Mouse (Mus musculus) spleen, postnatal 36 days (tissue): ENCODE data around the gene Fbxo11.
A peak's percentile ranks its signal among the peaks of the same experiment; 100 is the strongest.
"Not testable (repeated sequence)": the region's sequence is repeated elsewhere in the genome, so short reads cannot be mapped to it uniquely, and the experiment has no call there.

Source experiments
- DNase-seq, 2 experiments: peaks; one replicate each; pipeline ENCODE4 v3.0.0; 2022; ENCODE audit warnings: low spot score in 2 of 2, mixed read lengths in 1 of 2

The Fbxo11 gene

DNA sequence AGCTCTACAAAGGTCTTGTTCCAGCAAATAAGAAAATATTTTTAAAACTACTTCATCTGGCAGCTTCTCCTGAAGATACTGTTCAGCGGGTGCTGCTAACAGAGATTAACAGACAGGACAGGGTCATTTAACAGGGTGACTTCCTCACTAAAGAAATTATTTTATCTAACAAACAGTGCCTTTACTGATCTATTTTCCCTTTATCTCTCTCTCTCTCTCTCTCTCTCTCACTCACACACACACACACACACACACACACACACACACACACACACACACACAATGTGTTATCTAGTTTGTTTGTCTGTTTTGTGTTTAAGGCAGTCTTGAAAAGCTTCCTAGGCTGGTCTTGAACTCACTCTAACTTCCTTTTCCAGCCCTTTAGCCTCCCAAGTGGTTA lies 50.6 kb downstream of the Fbxo11 start:
- DNase-seq: no peak

DNA sequence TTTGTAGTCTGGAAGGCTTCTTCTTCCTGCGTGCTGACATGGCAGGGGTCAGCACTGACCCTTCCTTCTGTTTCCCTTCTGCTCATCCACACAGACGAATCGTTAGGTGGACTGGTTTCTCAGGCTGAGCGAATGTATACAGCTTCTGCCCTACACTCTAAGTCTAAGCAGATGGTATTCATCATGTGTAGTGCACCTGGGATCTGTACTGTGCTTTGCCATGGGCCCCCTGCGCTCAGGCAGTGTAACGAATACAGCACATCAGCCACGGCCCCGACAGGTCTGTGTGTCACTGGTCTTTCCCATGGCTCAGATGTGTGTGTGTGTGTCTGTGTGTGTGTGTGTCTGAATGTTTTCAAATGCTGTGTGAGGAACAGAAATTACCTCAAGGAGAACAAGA lies 58.1 kb downstream of the Fbxo11 start:
- no peak for DNase-seq

DNA sequence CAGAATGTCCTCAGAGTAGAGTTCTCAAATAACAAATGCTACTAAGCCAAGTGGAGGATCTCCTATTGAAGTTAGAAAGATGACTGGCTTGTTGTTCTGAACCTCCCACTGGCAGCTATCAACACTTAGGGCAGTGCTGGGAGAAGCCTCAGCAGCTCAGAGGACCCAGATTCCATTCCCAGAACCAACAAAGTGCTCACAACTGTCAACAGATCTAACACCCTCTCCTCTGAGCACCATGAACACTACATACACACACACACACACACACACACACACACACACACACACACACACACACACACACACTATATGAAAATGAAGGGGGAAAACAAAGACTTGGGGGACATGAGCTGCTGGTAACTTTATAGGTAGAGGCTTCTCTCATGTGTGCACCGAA lies 60.2 kb downstream of the Fbxo11 start:
- no peak for DNase-seq

DNA sequence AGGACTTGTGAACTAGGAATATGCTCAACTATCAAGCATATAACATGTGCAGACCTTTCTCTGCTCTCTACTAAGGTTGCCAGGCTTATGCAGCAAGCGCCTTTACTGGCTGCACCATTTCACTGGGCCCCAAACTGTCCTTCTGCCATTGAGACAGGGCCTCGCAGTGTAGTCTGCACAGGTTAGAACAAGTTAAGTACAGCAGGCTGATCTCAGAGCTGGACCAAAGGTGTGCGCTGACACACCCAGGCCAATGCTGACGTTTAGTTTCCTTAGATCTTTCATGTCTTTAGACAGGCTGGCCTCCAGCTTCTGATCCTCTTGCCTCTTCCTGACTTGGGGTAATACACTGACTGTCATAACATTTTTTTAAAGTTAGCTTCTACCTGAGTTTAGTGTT lies 67.3 kb downstream of the Fbxo11 start:
- no peak for DNase-seq

DNA sequence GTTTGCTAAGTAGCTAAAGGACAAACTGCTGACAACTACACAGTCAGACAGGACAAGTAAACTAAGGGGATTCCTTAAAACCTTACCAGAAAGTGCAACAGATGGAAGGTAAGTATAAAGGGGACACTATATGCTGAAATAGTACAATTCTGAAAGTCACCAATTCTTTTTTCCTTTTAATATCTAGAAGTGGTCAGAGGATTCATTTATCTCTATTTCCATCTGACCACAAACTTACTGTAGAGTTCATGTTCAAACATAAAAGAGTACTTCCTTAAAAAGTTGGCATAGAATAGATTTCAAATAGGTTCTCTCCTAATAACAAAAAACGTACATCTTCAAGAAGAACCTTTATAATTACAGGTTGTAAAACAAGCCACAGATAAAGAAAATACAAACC lies 71.8 kb downstream of the Fbxo11 start:
- DNase-seq: no peak

DNA sequence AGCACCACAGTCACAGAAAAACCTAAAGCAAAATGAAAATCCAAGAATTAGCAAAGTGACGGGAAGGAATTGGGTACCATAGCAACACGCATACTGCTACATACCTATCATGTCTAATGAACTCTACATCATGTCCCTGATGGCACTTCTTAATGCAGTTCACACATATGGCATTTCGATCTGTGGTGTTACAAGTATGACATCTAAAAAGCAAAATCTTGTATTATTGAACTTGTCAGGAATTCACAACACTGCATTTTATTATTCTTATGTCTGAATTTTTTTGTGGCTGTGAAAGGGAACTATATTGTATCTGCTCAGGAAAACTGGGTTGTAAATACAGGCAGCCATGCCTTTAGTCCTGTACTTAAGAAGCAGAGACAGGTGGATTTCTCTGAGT lies 72.9 kb downstream of the Fbxo11 start:
- no peak for DNase-seq

DNA sequence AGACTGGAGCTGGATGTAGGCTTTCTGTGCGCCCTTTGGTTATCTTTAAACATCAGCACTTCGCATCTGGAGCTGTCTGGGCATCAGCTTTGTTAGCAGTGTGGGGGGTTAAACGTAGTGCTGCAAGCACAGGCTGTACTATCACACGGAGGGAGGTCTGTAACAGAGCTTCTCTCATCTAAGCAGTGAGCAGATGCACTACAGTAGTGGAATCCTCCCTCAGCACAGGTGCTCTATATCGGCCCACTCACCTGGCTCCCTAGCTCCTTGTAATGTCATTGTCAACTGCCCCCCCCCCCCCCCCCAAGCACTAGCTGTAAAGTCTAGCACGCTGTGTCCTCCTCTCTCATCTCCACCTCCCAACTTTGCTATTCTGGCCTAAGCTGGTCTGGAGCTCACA lies 77.6 kb downstream of the Fbxo11 start:
- no peak for DNase-seq

DNA sequence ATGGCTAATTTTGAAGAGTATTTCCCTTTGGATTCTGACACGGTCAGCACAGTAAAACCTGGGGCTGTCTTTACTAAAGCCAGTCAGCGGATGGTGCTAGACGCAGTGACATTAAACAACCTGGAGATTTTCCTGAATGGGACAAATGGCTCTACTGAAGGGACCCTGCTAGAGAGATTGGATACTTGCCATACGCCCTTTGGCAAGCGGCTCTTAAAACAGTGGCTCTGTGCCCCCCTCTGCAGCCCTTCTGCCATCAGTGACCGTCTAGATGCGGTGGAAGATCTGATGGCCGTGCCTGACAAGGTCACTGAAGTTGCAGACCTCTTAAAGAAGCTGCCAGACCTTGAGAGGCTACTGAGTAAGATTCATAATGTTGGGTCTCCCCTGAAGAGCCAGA lies 79.2 kb downstream of the Fbxo11 start:
- no peak for DNase-seq

DNA sequence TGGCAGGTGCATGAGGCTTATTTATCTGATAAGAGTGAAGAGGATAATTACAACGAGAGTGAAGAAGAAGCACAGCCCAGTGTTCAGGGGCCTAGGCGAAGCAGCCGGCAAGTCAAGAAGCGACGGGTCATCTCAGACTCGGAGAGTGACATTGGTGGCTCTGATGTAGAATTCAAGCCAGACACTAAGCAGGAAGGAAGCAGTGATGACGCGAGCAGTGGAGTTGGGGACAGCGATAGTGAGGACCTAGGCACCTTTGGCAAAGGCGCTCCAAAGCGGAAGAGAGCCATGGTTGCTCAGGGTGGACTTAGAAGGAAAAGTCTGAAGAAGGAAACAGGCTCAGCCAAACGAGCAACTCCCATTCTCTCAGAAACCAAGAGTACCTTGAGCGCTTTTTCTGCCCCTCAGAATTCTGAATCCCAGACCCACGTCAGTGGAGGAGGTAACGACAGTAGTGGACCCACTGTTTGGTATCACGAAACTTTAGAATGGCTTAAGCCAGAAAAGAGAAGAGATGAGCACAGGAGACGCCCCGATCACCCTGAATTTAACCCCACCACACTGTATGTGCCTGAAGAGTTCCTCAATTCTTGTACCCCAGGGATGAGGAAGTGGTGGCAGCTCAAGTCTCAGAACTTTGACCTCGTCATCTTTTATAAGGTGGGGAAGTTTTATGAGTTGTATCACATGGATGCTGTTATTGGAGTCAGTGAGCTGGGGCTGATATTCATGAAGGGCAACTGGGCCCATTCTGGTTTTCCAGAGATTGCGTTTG lies 80.5 kb downstream of the Fbxo11 start:
- peak in 1 of 2 experiments; percentile 18 for DNase-seq

DNA sequence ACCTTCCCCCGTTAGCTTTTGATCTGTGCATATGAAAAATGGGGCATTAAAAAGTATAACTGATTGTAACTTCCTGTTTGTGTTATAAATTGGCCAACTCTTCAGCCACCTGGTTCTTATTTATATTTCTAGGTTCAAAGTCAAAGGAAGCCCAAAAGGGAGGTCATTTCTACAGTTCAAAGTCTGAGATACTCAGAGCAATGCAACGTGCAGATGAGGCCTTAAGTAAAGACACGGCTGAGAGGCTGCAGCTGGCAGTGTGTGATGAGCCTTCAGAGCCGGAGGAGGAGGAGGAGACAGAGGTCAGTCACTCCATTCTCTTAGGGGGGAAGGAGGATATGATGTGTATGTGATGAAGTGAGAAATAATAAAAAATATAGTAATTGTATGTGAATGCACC lies 81.8 kb downstream of the Fbxo11 start:
- DNase-seq: no peak

DNA sequence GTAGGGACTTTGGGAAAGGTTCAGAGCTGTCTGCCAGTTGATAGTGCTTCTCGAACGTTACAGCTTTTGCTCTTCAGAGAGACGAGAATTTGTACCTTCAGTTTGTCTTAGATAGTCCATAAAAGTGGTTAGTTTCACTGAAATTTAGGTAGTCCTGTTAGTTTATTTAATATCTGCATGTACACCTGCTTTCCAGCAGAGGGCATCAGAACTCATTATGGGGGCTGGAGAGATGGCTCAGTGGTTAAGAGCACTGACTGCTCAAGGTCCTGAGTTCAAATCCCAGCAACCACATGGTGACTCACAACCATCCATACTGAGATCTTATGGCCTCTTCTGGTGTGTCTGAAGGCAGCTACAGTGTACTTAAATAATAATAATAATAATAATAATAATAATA lies 83.0 kb downstream of the Fbxo11 start:
- no peak for DNase-seq

DNA sequence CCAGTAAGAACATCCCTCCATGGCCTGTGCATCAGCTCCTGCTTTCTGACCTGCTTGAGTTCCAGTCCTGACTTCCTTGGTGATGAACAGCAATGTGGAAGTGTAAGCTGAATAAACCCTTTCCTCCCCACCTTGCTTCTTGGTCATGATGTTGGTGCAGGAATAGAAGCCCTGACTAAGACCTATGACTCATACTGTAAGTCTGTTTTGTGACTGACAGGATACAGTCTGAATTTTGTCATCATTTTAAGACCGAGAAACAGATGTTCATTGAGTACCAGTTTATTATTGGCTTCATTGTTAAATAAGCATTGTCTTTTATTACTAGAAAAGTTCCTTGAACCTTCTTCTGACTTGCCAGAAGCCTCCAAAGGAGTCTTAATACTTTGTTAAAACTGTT lies 85.4 kb downstream of the Fbxo11 start:
- not testable (repeated sequence) for DNase-seq

DNA sequence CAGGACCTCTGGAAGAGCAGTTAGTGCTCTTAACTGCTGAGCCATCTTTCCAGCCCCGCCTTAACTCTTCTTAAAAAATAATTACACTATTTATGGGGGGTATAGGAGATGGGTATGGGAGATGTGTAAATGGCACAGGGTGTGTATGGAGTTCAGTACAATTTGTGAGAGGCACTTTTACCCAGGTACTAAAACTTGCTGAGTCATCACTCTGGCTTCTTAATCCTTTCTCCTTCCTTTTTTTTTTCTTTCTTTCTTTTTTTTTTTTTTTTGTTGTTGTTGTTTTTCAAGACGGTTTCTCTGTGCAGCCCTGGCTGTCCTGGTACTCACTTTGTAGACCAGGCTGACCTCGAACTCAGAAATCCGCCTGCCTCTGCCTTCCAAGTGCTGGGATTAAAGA lies 88.2 kb downstream of the Fbxo11 start:
- DNase-seq: not testable (repeated sequence)

DNA sequence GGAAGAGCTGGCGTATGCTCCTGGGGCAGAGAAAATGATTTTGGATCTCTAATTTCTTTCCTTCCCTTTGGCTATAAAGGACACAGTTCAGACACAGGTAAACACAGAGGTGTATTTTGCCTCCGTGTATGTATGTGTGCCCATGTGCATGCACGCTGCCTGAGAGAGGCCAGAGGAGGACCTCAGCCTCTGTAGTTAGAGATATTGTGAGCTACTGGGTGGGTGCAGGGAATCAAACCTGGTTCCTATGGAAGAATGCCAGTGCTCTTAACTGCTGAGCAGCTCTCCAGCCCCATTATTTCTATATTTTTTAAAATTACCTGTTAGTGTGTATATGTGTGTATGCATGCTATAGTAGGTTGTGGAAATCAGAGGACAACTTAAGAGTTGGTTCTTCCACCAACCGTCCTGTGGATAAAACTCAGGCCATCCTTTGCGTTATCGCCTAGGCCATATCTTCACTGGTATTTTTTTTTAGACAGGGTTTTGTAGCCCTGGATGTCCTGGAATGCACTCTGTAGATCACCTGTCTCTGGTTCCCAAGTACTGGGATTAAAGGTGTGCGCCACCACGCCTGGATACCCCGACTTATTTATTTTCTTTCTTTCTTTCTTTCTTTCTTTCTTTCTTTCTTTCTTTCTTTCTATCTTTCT lies 88.8 kb downstream of the Fbxo11 start:
- no peak for DNase-seq

DNA sequence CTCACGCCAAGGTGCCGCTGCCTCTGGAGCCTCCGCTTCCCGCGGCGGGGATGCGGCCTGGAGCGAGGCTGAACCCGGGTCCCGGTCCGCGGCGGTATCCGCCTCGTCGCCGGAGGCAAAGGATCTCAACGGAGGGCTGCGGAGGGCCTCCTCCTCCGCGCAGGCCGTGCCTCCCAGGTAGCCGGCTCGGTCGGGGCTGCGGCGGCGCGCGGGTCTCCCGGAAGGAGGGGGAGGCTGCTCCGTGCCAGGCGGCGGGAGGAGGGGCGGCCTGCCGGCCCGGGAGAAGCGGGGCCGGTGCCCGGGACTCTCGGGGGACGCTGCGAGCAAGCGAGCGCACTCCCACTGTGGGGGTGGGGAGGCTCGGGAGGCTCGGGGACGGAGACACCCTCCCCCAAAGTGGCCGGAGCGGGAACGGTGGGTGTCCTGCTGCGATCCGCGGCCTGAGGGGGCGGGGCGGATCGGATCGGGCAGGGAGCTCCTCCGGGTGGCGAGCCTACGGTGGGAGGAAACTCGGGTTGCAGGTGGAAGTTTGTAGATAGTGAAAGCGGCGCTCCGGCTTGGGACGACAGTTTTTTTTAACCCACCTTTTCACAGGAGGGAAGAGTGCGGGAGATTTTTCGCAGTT lies 89.8 kb downstream of the Fbxo11 start:
- DNase-seq: peak; percentile 55 to 66

DNA sequence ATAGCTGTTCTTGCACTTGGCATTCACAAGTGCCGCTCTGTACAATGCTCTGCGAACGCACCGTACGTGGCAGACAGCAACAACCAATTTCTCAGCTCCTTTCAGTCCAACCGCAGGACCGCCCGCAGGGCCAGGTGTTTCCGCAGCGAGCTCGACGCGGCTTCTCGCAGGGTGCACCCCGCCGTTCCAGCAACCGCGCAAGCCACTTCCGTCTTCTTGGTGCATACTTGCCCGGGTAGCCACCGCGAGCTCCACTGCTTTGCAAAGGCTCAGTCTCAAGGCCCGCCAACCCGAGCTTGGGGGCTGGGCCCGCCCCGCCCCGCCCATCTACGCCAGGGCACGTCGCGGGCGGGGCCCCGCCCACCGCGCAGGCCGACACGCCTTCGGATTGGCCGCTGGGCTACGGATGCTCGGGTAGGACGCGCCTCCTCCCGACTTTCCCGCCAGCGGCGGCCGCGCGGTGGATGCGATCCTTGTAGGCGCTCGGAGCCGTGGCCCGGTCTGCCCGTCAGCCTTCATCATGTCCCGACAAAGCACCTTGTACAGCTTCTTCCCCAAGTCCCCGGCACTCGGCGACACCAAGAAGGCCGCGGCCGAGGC lies 90.4 kb downstream of the Fbxo11 start, which contains the start of gene Msh6:
Msh6 (plus strand) TSS at position 434 of the 600 bp plus-strand sequence.
- DNase-seq: peak; percentile 97

DNA sequence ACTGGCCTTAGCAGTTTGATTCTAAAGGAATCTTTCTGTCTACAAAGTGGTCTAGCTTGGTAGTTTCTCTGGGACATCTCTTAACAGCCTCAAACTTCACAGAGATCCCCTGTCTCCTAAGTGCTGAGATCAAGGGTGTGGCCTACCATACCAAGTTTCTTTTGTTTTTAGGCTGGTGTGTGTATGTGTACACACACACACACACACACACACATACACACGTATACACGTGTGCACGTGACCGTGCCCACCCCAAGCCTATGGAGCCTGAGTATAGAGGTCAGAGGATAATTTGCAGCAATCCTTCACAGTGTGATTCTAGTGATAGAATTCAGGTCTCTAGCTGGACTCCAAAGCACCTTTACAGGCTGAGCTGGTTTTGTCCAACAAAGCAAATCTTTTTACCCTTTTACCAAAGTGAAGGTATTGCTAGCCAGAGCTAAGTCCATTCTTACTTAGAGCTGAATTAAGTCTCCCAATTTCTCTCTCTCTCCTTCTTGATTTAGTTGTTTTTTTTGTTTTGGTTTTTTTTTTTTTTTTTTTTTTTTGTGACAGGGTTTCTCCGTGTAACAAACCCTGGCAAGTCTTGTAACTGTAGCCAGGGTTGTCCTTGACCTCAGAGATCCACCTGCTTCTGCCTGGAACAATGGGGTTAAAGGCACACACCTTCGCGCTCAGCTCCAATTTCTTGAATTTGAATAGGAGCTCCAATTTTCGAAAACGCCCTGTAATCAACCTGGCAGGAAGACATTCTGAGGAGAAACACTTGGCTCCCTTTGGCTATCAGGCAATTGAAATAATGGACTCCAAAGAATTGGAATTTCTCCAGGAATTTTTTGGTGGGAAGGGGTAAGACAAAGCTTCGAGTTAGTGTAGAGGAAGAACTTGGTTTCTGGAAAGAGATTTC lies 91.6 kb downstream of the Fbxo11 start:
- DNase-seq: no peak

DNA sequence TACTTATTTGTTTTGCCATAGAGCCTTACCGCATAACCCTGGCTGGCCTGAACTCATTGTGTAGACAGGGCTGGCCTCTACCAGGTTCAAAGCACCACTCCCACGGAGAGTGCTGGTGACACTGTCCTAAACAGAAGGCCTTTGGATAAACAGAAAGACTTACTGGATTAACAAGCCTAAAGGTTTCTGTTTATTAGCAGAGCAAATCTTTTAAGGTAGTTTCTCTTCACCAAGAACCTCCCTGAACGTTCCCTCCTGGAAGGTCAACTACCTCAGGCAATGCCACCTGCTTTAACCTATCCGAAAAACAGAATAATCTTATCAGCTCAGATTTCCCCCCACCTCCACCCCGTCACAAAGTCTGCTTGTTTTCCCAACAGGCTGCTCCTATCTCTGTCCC lies 92.2 kb downstream of the Fbxo11 start:
- no peak for DNase-seq

DNA sequence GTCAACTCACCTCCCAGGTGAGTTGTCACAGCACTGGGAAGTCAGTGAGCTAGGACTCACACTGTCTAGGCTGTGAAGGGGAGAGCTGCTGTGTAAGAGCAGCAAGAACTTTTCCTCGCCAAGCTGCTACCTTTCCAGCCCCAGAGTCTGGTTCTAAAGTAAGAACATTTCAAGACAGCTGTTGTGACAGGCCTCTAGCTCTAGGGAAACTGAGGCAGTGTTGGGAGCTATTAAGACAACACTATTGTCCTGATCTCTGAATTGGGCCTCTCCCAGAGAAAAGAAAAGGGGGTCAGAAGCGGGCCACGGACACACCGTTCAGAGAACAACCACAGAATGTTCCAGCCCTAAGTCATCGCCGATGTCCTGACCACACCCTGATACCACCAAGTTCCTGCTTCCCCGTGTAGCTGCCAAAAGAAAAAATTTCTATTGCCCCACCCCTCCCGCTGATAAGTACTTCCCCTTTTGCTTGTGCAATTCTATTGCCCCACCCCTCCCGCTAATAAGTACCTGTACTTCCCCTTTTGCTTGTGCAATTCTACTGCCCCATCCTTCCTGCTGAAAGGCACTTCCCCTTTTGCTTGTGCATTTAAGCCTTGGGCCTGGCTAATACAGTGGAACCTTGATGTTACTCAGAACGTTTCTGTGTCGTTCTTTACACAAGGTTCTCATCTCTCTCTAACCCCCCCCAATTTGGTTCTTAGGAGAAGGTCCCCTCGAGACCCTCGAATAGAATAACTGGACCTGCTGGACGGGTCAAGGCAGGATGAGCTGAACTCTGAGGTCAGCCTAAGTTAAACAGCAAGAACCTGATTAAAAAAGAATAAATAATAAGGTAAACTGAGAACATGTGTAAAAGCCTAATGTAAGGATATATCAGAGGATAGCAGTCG lies 93.1 kb downstream of the Fbxo11 start:
- peak; percentile 13 to 20 for DNase-seq

DNA sequence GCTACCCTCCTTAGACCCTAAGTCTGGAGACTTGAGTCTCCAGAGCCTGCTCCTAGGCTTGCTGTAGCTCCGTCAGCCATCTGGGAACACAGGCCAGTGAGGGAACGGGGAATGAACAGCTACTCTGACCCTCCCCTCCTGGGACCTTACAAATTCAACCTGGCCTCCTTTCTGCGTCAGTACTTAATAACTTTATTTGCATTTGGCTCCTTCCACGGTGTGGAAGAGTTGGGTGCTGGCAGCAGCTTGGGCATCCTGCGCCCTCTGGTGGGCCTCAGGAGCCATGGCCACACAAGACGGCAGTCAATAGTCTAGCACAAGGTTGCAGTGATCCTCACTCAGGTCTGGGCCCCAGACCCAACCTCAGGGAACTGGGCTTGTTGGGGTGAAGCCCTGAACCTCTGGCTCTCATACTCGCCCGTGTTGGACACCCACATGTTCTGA lies 96.6 kb downstream of the Fbxo11 start:
- not testable (repeated sequence) for DNase-seq
